Mouse (Mus musculus) ovary, postnatal 36 days (tissue): ENCODE results near the gene Atp8a2.
A peak's percentile ranks its signal among the peaks of the same experiment; 100 is the strongest.

ENCODE experiments used
- DNase-seq: peaks from one replicate; pipeline ENCODE4 v3.0.0; 2022; ENCODE audit warnings: low spot score, mixed read lengths

The Atp8a2 gene

GRCm38 (mm10) chr14:59709505-59710335, 487.3 kb downstream of the Atp8a2 start:
- no peak for DNase-seq

GRCm38 (mm10) chr14:59708009-59708408, 489.0 kb downstream of the Atp8a2 start:
- no peak for DNase-seq

- DNase-seq: no peak
Measured at GRCm38 (mm10) chr14:59705326-59706058, 491.5 kb downstream of the Atp8a2 start.

GRCm38 (mm10) chr14:59701492-59701891, 495.5 kb downstream of the Atp8a2 start:
- DNase-seq: no peak

GRCm38 (mm10) chr14:59695160-59695559, 501.8 kb downstream of the Atp8a2 start:
- DNase-seq: no peak

GRCm38 (mm10) chr14:59692164-59692563, 504.8 kb downstream of the Atp8a2 start:
- DNase-seq: no peak

- DNase-seq: no peak
Measured at GRCm38 (mm10) chr14:59691402-59691801, 505.6 kb downstream of the Atp8a2 start.

GRCm38 (mm10) chr14:59690954-59691353, 506.0 kb downstream of the Atp8a2 start:
- DNase-seq: no peak

GRCm38 (mm10) chr14:59689596-59689995, 507.4 kb downstream of the Atp8a2 start:
- no peak for DNase-seq

GRCm38 (mm10) chr14:59686229-59686628, 510.8 kb downstream of the Atp8a2 start:
- DNase-seq: no peak

GRCm38 (mm10) chr14:59685343-59685742, 511.6 kb downstream of the Atp8a2 start:
- DNase-seq: no peak

- DNase-seq: no peak
Measured at GRCm38 (mm10) chr14:59681906-59682305, 515.1 kb downstream of the Atp8a2 start.

GRCm38 (mm10) chr14:59677598-59678003, 519.4 kb downstream of the Atp8a2 start:
- DNase-seq: peak; percentile 64

- DNase-seq: no peak
Measured at GRCm38 (mm10) chr14:59675330-59675729, 521.6 kb downstream of the Atp8a2 start.

GRCm38 (mm10) chr14:59674556-59674955, 522.4 kb downstream of the Atp8a2 start:
- no peak for DNase-seq

GRCm38 (mm10) chr14:59672893-59673515, 524.0 kb downstream of the Atp8a2 start:
- no peak for DNase-seq

GRCm38 (mm10) chr14:59657098-59657497, 539.9 kb downstream of the Atp8a2 start:
- no peak for DNase-seq

- DNase-seq: no peak
Measured at GRCm38 (mm10) chr14:59656591-59656990, 540.4 kb downstream of the Atp8a2 start.

- DNase-seq: no peak
Measured at GRCm38 (mm10) chr14:59649337-59649736, 547.6 kb downstream of the Atp8a2 start.

GRCm38 (mm10) chr14:59648611-59649010, 548.4 kb downstream of the Atp8a2 start:
- DNase-seq: no peak

GRCm38 (mm10) chr14:59646826-59647697, 549.9 kb downstream of the Atp8a2 start:
- DNase-seq: peak; percentile 40

GRCm38 (mm10) chr14:59644896-59645295, 552.1 kb downstream of the Atp8a2 start:
- no peak for DNase-seq
